Mouse (Mus musculus): ENCODE measurements around the gene Rhov. TPM values are rescaled to one million over a fixed set of nuclear protein-coding genes. Genes with fewer than 3 reads are reported as not detected.

The Rhov gene
- total RNA-seq, 2 experiments from 2014 or later = 11.6 to 11.8 TPM

- DNase-seq (ENCODE audit: low spot score in 2 of 2) = no peak
Measured at GRCm38 (mm10) chr2:119292852-119293251, 21.8 kb upstream of the Rhov start.

GRCm38 (mm10) chr2:119292281-119292680 is 21.2 kb upstream of the Rhov start:
- no peak for DNase-seq (ENCODE audit: low spot score in 2 of 2)

GRCm38 (mm10) chr2:119289014-119289416 is 17.9 kb upstream of the Rhov start:
- no peak for DNase-seq (ENCODE audit: low spot score in 2 of 2)

- peak; percentile 99 to 100 for DNase-seq (ENCODE audit: low spot score in 2 of 2)
Measured at GRCm38 (mm10) chr2:119288270-119288882, 17.3 kb upstream of the Rhov start, which contains the start of gene Vps18. Vps18 (plus strand) TSS chr2:119288740.

- DNase-seq (ENCODE audit: low spot score in 2 of 2) = no peak
Measured at GRCm38 (mm10) chr2:119287372-119287771, 16.3 kb upstream of the Rhov start.

- no peak for DNase-seq (ENCODE audit: low spot score in 2 of 2)
Measured at GRCm38 (mm10) chr2:119281899-119282565, 11.0 kb upstream of the Rhov start.

GRCm38 (mm10) chr2:119277810-119278209 is 6.7 kb upstream of the Rhov start:
- no peak for DNase-seq (ENCODE audit: low spot score in 2 of 2)

- no peak for DNase-seq (ENCODE audit: low spot score in 2 of 2)
Measured at GRCm38 (mm10) chr2:119276926-119277325, 5.9 kb upstream of the Rhov start.

- DNase-seq (ENCODE audit: low spot score in 2 of 2) = no peak
Measured at GRCm38 (mm10) chr2:119274126-119274525, 3.1 kb upstream of the Rhov start.

GRCm38 (mm10) chr2:119270286-119270642 is 808 bp downstream of the Rhov start:
- DNase-seq (ENCODE audit: low spot score in 2 of 2) = no peak

GRCm38 (mm10) chr2:119263813-119264212 is 7.3 kb downstream of the Rhov start:
- DNase-seq (ENCODE audit: low spot score in 2 of 2) = no peak

- no peak for DNase-seq (ENCODE audit: low spot score in 2 of 2)
Measured at GRCm38 (mm10) chr2:119262978-119263377, 8.1 kb downstream of the Rhov start.

- DNase-seq (ENCODE audit: low spot score in 2 of 2) = no peak
Measured at GRCm38 (mm10) chr2:119261326-119261725, 9.7 kb downstream of the Rhov start.

GRCm38 (mm10) chr2:119260518-119260917 is 10.6 kb downstream of the Rhov start:
- DNase-seq (ENCODE audit: low spot score in 2 of 2) = no peak

GRCm38 (mm10) chr2:119254976-119255375 is 16.1 kb downstream of the Rhov start:
- DNase-seq (ENCODE audit: low spot score in 2 of 2) = no peak

GRCm38 (mm10) chr2:119250826-119251478 is 20.1 kb downstream of the Rhov start:
- DNase-seq (ENCODE audit: low spot score in 2 of 2) = peak; percentile 76 to 89

GRCm38 (mm10) chr2:119250377-119250776 is 20.7 kb downstream of the Rhov start:
- DNase-seq (ENCODE audit: low spot score in 2 of 2) = no peak

GRCm38 (mm10) chr2:119249592-119250061 is 21.4 kb downstream of the Rhov start:
- no peak for DNase-seq (ENCODE audit: low spot score in 2 of 2)

- DNase-seq (ENCODE audit: low spot score in 2 of 2) = no peak
Measured at GRCm38 (mm10) chr2:119247904-119248303, 23.2 kb downstream of the Rhov start.

- no peak for DNase-seq (ENCODE audit: low spot score in 2 of 2)
Measured at GRCm38 (mm10) chr2:119245246-119245645, 25.8 kb downstream of the Rhov start.

GRCm38 (mm10) chr2:119242548-119242947 is 28.5 kb downstream of the Rhov start:
- no peak for DNase-seq (ENCODE audit: low spot score in 2 of 2)

GRCm38 (mm10) chr2:119240819-119241186 is 30.3 kb downstream of the Rhov start:
- DNase-seq (ENCODE audit: low spot score in 2 of 2) = no peak

Data from left cerebral cortex, adult 18-20 months (tissue).